Mouse (Mus musculus): ENCODE results near the gene A4galt. TPM values are rescaled to one million over a fixed set of nuclear protein-coding genes. Genes with fewer than 3 reads are reported as not detected.

Gene A4galt
- polyA plus RNA-seq, 1 experiment from 2014 or later: 26.5 TPM

DNA sequence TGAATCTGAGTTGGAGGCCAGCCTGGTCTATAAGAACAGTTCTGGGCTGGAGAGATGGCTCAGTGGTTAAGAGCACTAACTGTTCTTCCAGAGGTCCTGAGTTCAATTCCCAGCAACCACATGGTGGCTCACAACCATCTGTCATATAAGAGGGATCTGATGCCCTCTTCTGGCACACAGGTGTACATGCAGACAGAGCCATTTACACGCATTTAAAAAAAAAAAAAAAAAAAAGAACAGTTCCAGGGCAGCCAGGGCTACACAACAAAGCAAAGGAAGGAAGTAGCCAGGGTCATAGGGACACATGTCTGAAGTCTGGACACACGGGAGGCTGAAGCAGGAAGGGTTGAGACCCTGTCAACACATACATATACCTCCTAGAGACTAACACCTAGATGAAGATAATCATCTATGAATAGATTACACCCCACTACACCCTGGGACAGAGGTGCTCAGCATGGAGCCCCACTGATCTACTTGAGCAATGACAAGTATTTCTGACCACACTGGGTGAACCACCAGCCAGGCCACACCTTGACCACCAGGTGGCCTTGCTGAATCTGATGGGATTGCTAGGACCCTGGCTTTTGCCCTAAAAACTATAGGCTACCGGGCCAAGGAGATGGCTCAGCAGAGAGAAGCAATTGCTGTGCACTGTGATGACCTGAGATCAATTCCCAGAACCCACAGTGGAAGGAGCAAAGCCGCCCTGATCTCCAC lies 9.5 kb downstream of the A4galt start:
- ATAC-seq (replicated peaks; ENCODE audit: low FRiP score, low read depth): no peak
- Histone ChIP-seq H3K9ac (ENCODE audit: low read depth, low read length) (no peak overlapping the region), H3K36me3 (ENCODE audit: insufficient read depth, low read length) (no peaks in the 10 kb centered on the region), H3K4me3 (replicated peaks; ENCODE audit: low read depth, low read length) (no peak overlapping the region), H3K27me3 (ENCODE audit: insufficient read depth, low read length) (no peaks in the 10 kb centered on the region), H3K4me2 (ENCODE audit: low read length) (no peak overlapping the region), H3K4me1 (replicated peaks; ENCODE audit: insufficient read depth, low read length) (no peaks in the 10 kb centered on the region), H3K9me3 (replicated peaks; ENCODE audit: low read length) (no peaks in the 10 kb centered on the region), H3K27ac (0 out of 2 replicates have a peak overlapping the region, but pooled peaks have one; percentile 13)
- 74% methylated on average over 4 of the region's 4 CpGs for WGBS
- no peak for DNase-seq (ENCODE audit: low spot score)
- peak; percentile 19; the same call in 1 of the 2 replicates for TF ChIP-seq CTCF (IDR thresholded peaks at IDR 0.05; ENCODE audit: low read depth)

DNA sequence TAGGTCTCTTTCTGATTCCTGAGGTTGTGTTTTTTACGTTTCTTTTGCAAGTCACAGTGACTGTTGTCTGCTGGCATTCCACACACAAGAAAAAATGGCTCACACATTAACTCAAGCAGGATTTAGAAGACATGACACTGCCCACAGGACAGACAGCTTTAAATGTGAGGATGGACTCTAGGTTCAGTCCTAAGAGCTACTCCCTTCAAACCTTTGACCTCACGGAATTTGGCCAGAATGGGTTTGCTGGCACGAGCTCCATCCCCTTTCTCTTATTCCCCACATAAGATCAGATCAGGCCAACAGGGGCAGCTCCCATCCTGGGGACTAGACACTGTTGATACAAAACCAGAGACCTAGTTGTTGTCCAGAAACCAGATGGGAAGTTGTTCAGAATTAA lies 10.1 kb downstream of the A4galt start:
- 57% methylated on average over 3 of the region's 3 CpGs for WGBS
- DNase-seq (ENCODE audit: low spot score) (no peak), ATAC-seq (replicated peaks; ENCODE audit: low FRiP score, low read depth) (no peak)
- H3K4me3 ChIP-seq (replicated peaks; ENCODE audit: low read depth, low read length): no peak overlapping the region
- H3K9ac ChIP-seq (ENCODE audit: low read depth, low read length): no peak overlapping the region
- no peaks in the 10 kb centered on the region for H3K36me3 ChIP-seq (ENCODE audit: insufficient read depth, low read length)
- H3K27me3 ChIP-seq (ENCODE audit: insufficient read depth, low read length): no peaks in the 10 kb centered on the region
- no peak overlapping the region for H3K4me2 ChIP-seq (ENCODE audit: low read length)
- no peaks in the 10 kb centered on the region for H3K9me3 ChIP-seq (replicated peaks; ENCODE audit: low read length)
- H3K27ac ChIP-seq: 0 out of 2 replicates have a peak overlapping the region, but pooled peaks have one; percentile 13
- H3K4me1 ChIP-seq (replicated peaks; ENCODE audit: insufficient read depth, low read length): no peaks in the 10 kb centered on the region
- no peak for TF ChIP-seq CTCF (IDR thresholded peaks at IDR 0.05; ENCODE audit: low read depth)

DNA sequence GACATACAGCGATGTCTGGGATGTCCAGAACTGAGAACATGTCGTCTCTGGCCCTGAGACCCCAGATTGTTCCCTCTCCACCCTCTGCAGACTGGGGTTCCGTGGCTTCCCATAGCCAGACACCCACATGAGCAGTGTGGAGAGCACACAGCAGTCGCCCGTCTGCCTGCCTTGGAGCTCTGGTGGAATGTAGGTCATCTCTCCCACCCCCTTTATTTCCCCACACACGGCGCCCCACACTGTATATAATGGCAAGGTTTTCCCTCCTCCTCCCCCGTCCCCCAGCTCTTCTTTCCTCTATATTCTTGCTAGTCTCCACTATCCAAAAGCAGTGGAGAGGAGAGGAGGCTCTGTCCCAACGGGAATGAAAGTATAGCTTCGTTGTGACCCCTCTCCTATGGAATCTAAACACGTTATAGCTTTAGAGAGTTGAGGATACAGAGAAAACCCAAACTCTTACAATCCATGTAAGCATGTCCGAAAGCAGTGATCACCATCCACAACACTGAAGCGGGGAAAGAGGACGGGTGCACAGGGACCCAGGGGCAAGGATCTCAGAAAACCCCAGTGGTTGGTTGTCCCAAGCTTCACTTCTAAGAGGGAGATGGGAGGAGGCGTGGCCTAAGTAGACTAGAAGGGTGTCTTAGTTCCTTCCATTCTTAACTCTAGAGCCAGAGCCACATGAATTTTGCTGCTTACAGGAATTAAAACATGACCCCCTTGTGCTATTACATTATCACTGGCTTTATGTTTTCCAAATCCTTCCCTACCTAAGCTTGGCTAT lies 13.9 kb downstream of the A4galt start:
- Histone ChIP-seq H3K9ac (ENCODE audit: low read depth, low read length) (no peak overlapping the region), H3K9me3 (replicated peaks; ENCODE audit: low read length) (no peaks in the 10 kb centered on the region), H3K4me2 (ENCODE audit: low read length) (no peak overlapping the region), H3K27ac (no peak overlapping the region), H3K36me3 (ENCODE audit: insufficient read depth, low read length) (no peaks in the 10 kb centered on the region), H3K4me1 (replicated peaks; ENCODE audit: insufficient read depth, low read length) (no peaks in the 10 kb centered on the region), H3K4me3 (replicated peaks; ENCODE audit: low read depth, low read length) (no peak overlapping the region), H3K27me3 (ENCODE audit: insufficient read depth, low read length) (no peaks in the 10 kb centered on the region)
- TF ChIP-seq CTCF (IDR thresholded peaks at IDR 0.05; ENCODE audit: low read depth): no peak
- WGBS: 61% methylated on average over 15 of the region's 15 CpGs
- DNase-seq (ENCODE audit: low spot score) (no peak), ATAC-seq (replicated peaks; ENCODE audit: low FRiP score, low read depth) (no peak)

DNA sequence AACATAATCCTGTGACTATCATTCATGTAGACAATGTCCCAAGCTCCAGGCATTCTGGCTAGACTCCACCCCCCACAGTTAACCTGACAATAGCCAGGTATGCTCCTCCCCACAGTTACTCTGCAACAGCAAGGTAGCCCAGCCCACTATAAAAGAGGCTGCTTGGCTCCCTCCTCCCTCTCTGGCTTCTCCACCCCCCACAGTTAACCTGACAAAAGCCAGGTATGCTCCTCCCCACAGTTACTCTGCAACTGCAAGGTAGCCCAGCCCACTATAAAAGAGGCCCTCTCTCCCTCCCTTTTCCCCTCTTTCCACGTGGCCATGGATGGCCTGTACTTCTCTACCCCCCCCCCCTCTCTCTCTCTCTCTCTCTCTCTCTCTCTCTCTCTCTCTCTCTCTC lies 14.8 kb downstream of the A4galt start:
- no peaks in the 10 kb centered on the region for H3K36me3 ChIP-seq (ENCODE audit: insufficient read depth, low read length)
- ATAC-seq (replicated peaks; ENCODE audit: low FRiP score, low read depth) (no peak), DNase-seq (ENCODE audit: low spot score) (no peak)
- no peak overlapping the region for H3K4me2 ChIP-seq (ENCODE audit: low read length)
- no CpG with 5 or more reads among the region's 1 CpGs for WGBS
- no peak overlapping the region for H3K27ac ChIP-seq
- no peaks in the 10 kb centered on the region for H3K9me3 ChIP-seq (replicated peaks; ENCODE audit: low read length)
- TF ChIP-seq CTCF (IDR thresholded peaks at IDR 0.05; ENCODE audit: low read depth): no peak
- no peaks in the 10 kb centered on the region for H3K27me3 ChIP-seq (ENCODE audit: insufficient read depth, low read length)
- no peak overlapping the region for H3K4me3 ChIP-seq (replicated peaks; ENCODE audit: low read depth, low read length)
- H3K4me1 ChIP-seq (replicated peaks; ENCODE audit: insufficient read depth, low read length): no peaks in the 10 kb centered on the region
- H3K9ac ChIP-seq (ENCODE audit: low read depth, low read length): no peak overlapping the region

DNA sequence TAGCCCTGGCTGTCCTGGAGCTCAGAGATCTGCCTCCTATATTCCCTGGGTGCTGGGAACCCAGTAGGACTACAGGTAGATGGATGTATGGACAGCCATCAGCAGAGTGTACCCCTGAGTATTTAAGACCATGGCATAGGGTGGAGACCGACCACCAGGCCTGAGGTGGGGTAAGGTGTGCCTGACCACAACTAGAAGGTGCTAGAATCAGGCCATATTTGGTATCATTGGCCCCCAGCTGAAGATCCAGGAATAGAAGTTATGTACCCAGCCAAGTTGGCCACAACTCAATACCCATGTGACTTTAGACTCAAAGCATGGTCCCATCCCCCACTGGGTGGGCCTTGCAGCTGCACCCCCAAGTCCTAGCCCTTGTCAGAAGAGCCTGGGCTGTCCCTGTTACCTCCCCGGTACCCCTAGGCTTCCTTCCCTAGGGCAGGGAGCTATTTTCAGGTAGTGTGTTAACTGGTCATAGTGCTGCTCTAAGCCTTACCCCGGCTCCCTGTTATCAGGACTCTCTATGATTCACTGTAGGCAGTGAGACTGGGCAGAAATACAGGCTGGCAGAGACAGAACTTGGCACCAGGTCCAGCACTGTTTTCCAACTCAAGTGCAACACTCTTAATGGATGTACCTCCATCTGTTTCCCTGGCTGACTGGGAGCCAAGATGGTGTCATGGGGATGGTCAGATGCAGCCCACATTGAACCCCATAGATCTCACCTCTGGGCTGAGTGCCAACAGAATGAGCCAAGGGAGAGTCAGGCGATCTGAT lies 18.2 kb downstream of the A4galt start:
- H3K27ac ChIP-seq: no peak overlapping the region
- H3K9ac ChIP-seq (ENCODE audit: low read depth, low read length): no peak overlapping the region
- H3K4me3 ChIP-seq (replicated peaks; ENCODE audit: low read depth, low read length): no peak overlapping the region
- H3K27me3 ChIP-seq (ENCODE audit: insufficient read depth, low read length): no peaks in the 10 kb centered on the region
- TF ChIP-seq CTCF (IDR thresholded peaks at IDR 0.05; ENCODE audit: low read depth): no peak
- no peaks in the 10 kb centered on the region for H3K9me3 ChIP-seq (replicated peaks; ENCODE audit: low read length)
- ATAC-seq (replicated peaks; ENCODE audit: low FRiP score, low read depth) (no peak), DNase-seq (ENCODE audit: low spot score) (no peak)
- 78% methylated on average over 4 of the region's 4 CpGs for WGBS
- no peak overlapping the region for H3K4me2 ChIP-seq (ENCODE audit: low read length)
- no peaks in the 10 kb centered on the region for H3K36me3 ChIP-seq (ENCODE audit: insufficient read depth, low read length)
- no peaks in the 10 kb centered on the region for H3K4me1 ChIP-seq (replicated peaks; ENCODE audit: insufficient read depth, low read length)

DNA sequence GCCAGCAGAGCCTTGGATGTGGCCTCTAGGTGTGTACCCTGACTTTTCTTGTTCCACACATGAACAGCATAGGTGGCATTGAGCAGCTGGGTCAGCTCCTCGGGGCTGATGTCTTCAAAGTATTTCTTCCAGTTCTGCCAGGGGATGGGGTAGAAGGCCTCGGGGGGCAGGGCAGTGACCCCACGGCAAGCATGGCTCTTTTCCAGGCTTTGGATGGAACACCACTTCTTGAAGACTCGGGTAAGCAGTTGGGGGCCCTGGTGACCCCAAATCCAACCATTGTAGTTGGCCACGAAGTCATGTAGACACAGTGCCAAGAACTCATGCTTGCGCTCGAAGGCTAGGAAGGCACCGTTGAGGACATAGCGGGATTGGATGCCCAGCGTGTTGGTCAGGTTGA lies 24.0 kb downstream of the A4galt start:
- ATAC-seq (replicated peaks; ENCODE audit: low FRiP score, low read depth) (no peak), DNase-seq (ENCODE audit: low spot score) (no peak)
- Histone ChIP-seq H3K9ac (ENCODE audit: low read depth, low read length) (no peak overlapping the region), H3K4me1 (replicated peaks; ENCODE audit: insufficient read depth, low read length) (peaks cover 21% of the 10 kb centered on the region), H3K27ac (no peak overlapping the region), H3K36me3 (ENCODE audit: insufficient read depth, low read length) (0 out of 2 replicates have a peak, but pooled peaks cover 3% of the 10 kb centered on the region), H3K9me3 (replicated peaks; ENCODE audit: low read length) (no peaks in the 10 kb centered on the region), H3K4me3 (replicated peaks; ENCODE audit: low read depth, low read length) (no peak overlapping the region), H3K4me2 (ENCODE audit: low read length) (no peak overlapping the region), H3K27me3 (ENCODE audit: insufficient read depth, low read length) (no peaks in the 10 kb centered on the region)
- no peak for TF ChIP-seq CTCF (IDR thresholded peaks at IDR 0.05; ENCODE audit: low read depth)
- WGBS: 94% methylated on average over 10 of the region's 10 CpGs
